Mouse (Mus musculus) erythroblast, embryonic 14.5 days (primary cell): ENCODE data around the gene Nol9.

ENCODE experiments used
- GATA1 ChIP-seq: IDR thresholded peaks from 2 replicates; pipeline ENCODE4 v1.6.1; 2012; ENCODE audit warnings: low read length, inconsistent platforms, mixed read lengths
- TAL1 ChIP-seq: IDR thresholded peaks from 3 replicates; pipeline ENCODE4 v1.6.1; 2012; ENCODE audit warnings: low read length, inconsistent platforms, mixed read lengths

- TF ChIP-seq GATA1 (no peak), TAL1 (no peak)
Observed at GRCm38 (mm10) chr4:152013036-152013813, 25.9 kb upstream of the Nol9 start.
